Mouse (Mus musculus) gastrocnemius, postnatal 10 days (tissue): ENCODE results near the gene Ak5. TPM values are rescaled to one million over a fixed set of nuclear protein-coding genes. Genes with fewer than 3 reads are reported as not detected.

Experiments used
- DNase-seq: peaks from one replicate; pipeline ENCODE4 v3.0.0; 2021; ENCODE audit warnings: mixed read lengths
- total RNA-seq, 2 experiments: library from RNA; stranded (reverse); gene quantifications; 2 replicates each; pipeline ENCODE4 v1.2.3; 2021

The Ak5 gene
- total RNA-seq, 2 experiments from 2014 or later: 1.7 to 5.3 TPM

GRCm38 (mm10) chr3:152564516-152565113, 103.5 kb downstream of the Ak5 start:
- no peak for DNase-seq

- no peak for DNase-seq
Measured at GRCm38 (mm10) chr3:152563833-152564232, 104.3 kb downstream of the Ak5 start.

DNA sequence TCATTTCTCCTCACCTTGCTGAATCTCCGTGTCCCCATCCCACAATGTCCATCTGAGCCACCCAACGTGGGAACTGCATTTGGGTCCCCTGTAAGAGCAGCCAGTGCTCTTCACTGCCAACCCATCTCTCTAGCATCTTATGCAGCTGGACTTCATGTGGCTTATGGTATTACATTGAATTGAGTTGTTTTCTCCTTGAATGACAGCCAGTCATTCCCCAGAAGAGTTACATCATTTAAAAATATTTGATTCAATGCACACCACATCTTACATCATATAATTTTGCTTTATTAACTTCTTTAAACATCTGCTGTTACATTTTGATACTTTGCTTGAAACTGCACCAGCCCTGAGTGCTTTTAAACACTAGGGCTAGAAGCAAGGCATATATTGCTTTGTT, 106.5 kb downstream of the Ak5 start:
- no peak for DNase-seq

DNA sequence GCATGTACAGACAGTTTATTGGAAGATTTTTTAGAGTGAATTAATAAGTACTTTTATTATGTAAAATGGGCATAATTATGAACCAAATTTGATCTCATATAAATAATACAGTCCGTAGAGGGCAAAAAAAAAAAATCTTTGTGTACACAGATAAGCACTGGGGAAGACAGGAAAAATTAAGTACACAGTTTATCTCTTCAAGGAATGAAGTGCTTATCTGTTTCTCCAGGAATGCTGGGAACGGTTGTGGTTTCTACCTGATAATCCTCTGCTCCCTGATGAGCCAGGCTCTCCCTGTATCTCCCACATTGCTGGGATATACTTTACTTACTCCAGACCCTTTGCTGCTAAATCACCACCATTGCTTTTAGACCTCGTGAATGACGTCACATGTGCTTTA, 108.9 kb downstream of the Ak5 start:
- no peak for DNase-seq

GRCm38 (mm10) chr3:152558106-152558505, 110.1 kb downstream of the Ak5 start:
- DNase-seq: no peak

GRCm38 (mm10) chr3:152557659-152558058, 110.5 kb downstream of the Ak5 start:
- no peak for DNase-seq

DNA sequence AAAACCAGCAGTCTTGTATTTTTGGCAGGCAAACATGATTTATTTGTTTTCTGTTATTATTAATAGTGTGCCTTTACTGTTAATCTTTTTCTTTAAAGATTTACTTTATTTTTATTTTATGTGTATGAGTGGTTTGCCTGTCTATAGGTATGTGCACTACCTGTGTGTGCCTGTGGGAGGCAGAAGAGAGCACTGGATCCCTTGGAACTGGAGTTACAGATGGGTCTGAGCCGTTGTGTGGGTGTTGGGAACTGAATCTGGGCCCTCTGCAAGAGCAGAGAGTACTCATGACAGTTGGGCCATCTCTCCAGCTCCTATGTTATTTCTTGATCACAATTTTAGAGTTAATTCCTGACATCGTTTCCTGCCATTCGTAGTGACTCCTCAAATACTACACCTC, 111.2 kb downstream of the Ak5 start:
- DNase-seq: no peak

DNA sequence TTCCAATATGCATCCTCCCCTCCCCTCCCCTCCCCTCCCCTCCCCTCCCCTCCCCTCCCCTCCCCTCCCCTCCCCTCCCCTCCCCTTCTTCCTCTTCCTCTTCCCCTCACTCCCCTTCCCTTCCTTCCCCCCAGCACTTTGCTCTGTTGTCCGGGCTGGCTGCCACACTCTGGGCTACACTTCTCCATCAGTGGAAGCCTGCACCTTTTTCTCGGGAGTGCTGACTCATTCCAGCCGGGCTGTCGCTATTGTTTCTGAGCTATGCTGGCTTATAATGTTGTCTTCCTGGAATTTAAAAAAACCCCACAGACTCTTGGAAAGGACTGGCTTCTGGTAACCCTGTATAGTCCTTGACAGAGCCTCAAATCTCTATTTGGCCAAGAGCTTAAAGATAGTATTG, 111.7 kb downstream of the Ak5 start:
- no peak for DNase-seq

DNA sequence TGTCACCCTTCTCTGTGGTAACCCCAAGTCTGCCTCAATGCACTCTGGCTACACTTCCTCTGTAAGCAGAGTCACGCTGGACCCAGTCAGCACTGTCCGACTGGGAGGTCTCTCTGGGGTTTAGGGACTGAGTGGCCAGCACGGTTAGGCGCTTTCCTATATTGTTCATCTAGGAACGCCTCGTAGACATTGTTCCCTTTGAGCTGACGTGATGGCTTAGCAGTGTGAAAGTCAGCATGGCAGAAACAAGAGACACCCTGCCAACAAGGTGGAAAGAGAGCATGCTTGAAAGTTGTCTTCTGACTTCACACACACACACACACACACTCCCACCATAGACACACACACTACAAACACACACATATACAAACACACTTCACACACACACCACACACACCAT, 112.9 kb downstream of the Ak5 start:
- no peak for DNase-seq

GRCm38 (mm10) chr3:152554366-152554765, 113.8 kb downstream of the Ak5 start:
- no peak for DNase-seq

DNA sequence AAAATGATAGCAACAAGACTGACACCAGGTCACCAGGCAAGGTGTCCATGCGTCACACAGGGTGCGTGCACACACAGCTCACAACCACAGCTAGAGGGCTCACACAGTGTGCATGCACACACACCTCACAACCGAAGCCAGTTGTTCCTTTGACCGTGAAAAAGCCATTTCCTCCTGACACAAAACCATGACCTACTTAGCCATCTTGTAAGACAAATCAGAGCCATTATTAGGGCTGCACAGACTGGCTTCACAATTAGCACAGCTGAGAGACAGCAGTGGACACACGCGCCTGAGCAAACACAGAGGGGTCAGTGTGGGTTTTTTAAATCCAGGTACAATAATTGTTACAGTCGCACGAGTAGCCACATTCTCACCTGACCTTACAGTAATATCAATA, 115.5 kb downstream of the Ak5 start:
- no peak for DNase-seq

GRCm38 (mm10) chr3:152550528-152551115, 117.5 kb downstream of the Ak5 start:
- no peak for DNase-seq

DNA sequence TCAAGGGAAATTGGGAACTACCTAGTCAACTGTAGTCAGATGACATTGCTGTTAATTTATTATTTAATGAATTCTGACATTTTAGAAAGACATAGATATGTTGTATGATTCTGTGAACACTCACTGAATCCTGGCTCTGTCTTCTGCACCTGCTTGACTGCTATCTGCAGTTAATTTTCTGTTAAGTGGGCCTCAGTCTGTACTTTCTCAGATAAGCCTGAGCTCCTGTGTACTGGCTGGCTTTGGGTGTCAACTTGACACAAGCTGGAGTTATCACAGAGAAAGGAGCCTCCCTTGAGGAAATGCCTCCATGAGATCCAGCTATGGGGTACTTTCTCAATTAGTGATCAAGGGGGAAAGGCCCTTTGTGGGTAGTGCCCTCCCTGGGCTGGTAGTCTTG, 118.1 kb downstream of the Ak5 start:
- no peak for DNase-seq

DNA sequence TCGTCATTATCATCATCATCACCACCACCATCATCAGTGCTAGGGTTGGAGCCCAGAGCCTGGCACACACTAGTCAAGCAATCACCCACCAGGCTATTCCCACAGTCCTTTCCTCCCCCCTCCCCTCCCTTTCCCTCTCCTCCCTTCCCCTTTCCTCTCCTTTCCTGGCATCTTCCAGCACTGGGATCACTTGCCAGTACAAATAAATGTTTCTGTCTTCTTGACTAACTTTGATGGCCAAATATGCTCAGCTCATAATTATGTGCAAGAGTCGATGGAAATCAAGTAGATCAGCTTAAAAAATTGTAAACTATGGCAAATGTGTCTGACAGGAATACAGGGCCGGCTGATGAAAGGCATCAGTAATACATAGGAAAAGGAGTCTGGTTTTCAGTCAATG, 123.2 kb downstream of the Ak5 start:
- no peak for DNase-seq

DNA sequence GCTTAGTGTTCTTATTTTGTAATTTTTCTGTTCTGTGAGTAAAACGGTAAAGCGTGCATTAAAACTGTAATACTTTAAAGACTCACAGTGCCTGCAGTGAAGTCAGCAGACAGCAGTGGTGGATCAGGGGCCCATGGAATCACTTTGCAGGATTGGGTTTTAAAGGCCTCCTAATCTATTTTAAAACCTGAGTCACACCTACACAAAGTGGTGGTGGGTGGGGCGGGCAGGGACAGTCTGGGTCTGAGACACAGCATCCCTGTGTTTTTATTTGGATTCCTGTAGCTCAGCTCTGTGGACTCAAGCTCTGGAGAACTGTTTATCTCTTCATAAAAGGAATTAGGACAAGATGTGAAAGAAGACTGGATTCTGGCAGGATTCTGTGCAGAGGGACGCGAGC, 125.9 kb downstream of the Ak5 start:
- DNase-seq: no peak

GRCm38 (mm10) chr3:152530344-152530743, 137.8 kb downstream of the Ak5 start:
- no peak for DNase-seq

DNA sequence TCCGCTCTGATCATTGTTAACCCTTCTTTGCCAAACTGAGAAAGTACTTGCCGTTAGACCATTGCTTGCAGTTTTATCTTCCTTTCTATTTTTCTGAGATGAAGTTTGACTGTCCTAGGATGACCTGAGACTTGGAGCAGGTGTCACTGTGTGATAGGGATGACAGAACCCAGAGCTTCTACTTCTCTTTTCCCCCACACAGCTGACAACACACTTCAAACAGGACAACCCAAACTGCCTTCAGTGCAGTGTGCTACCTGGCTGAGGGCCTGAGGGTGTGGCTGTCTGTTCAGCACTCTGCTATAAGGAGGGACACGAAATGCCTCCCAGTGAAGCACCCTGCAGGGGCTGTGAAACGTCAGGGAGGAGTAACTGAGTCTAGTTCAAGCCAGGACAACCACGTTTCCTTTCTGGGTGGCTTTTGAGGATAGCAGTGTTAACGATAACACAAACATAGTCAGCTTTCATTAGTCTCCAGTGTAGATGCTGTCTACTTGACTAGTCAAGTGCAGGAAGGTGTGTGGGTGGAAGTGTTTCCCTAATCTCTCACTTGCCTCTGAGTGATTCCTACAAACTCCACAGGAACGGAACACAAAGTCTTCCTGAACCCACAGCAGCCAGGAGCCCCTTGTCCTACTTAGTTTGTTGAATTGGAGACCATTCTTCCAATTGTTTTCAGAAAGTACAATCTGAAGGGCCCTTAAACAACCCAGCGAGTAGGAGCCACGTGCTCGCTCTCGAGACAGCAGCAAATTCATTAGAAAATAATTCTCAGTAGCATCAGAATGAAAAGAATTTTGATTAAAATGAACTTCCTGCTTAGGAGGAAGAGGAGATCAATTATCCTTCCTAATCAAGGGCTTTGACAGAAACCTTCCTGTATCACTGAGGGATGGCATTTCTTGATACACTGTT, 138.8 kb downstream of the Ak5 start:
- no peak for DNase-seq

DNA sequence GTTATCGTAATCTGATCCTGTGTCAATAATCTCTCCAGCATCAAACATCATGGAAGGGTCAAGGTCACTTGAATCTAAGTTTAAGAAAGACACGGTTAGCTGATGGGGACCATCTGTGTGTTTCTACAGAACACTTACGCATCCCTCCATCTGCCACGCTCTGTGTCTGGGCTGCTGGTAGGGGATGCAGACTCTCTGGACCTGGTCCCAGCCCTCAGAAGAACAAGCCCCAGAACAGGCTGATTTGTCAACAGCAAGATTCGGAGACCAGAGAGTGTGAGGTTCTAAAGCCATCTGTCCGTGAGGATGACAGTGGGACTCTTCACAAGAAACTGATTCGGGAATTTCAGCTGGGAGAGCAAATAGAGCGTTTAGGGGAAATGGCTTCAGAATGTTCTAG, 141.4 kb downstream of the Ak5 start:
- no peak for DNase-seq

- no peak for DNase-seq
Measured at GRCm38 (mm10) chr3:152523315-152523638, 144.9 kb downstream of the Ak5 start.

GRCm38 (mm10) chr3:152522634-152523314, 145.4 kb downstream of the Ak5 start:
- no peak for DNase-seq

DNA sequence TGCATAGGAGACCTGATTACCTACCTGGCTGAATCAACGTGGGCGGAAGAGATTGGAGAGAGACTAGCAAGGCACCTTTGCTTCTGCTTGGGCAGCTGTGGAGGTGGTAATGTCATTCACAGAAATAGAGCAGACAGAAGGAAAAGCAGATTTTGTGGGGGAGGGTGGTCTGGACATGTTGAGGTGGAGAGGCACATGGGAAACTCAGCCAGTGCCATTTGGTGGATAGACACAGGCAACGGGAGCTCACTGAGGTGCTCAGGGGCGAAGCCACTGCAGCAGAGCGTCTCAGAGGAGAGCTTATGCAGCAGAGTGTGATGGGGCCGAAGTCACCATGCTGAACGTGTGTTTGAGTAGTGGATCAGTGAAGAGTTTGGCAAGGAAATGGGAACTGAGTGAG, 147.1 kb downstream of the Ak5 start:
- DNase-seq: no peak

- no peak for DNase-seq
Measured at GRCm38 (mm10) chr3:152520074-152520473, 148.1 kb downstream of the Ak5 start.

- DNase-seq: no peak
Measured at GRCm38 (mm10) chr3:152519556-152519955, 148.6 kb downstream of the Ak5 start.
